ENCODE assay signal across 8 mouse cellular contexts in genomic region chr1:133423166-133423542, GRCm38 (mm10). TPM values are rescaled to one million over a fixed set of nuclear protein-coding genes. Genes with fewer than 3 reads are reported as not detected.
A peak's percentile ranks its signal among the peaks of the same experiment; 100 is the strongest.
DNase-seq lines count a peak whose midpoint lies in the region; ATAC-seq lines count a peak whose summit lies in the region.

No protein-coding gene starts in this region.

- H3K9me3 ChIP-seq in liver, embryonic 16.5 days (replicated peaks; ENCODE audit: control insufficient read depth, low read length): no peaks in the 10 kb centered on the region

- WGBS in liver, embryonic 16.5 days (ENCODE audit: insufficient replicate concordance): under 1% methylated on average over 31 of the region's 31 CpGs

- no peaks in the 10 kb centered on the region; the same call in none of the 2 replicates for H3K4me1 ChIP-seq in liver, embryonic 16.5 days (ENCODE audit: control insufficient read depth, low read depth, low read length)

- no peak overlapping the region for H3K27ac ChIP-seq in liver, embryonic 16.5 days (ENCODE audit: low read length)

- ATAC-seq in liver, embryonic 16.5 days (ENCODE audit: low read depth): no peak
- no peak for ATAC-seq in CD4-positive, CD25-positive, alpha-beta regulatory T cell, adult 4 months
- ATAC-seq in monocyte, adult 5-6 weeks (replicated peaks; ENCODE audit: insufficient number of reproducible peaks, low FRiP score, low TSS enrichment, poor library complexity, severe bottlenecking): no peak

- no peaks in the 10 kb centered on the region for H3K36me3 ChIP-seq in liver, embryonic 16.5 days (ENCODE audit: control insufficient read depth, insufficient read depth)

- H3K27me3 ChIP-seq in liver, embryonic 16.5 days (ENCODE audit: control insufficient read depth, insufficient read depth, low read depth, low read length): peaks cover 38% of the 10 kb centered on the region

- peak; percentile 58 for DNase-seq in embryo, embryonic 10.5 days (ENCODE audit: low spot score)
- DNase-seq in embryo, embryonic 9.5 days (ENCODE audit: extremely low spot score): no peak
- DNase-seq in Muller cell, postnatal 12 days (ENCODE audit: inconsistent ontology term): peak; percentile 42
- peak; percentile 30 for DNase-seq in heart, postnatal 4 days
- no peak for DNase-seq in frontal cortex, postnatal 10 days (ENCODE audit: low spot score in 2 of 2)

- peak overlapping the region; percentile 65 for H3K4me3 ChIP-seq in liver, embryonic 16.5 days (ENCODE audit: low read depth, low read length)

- H3K4me2 ChIP-seq in liver, embryonic 16.5 days (ENCODE audit: low read depth, low read length): peak overlapping the region; percentile 68

- peak overlapping the region; percentile 63 for H3K9ac ChIP-seq in liver, embryonic 16.5 days (ENCODE audit: low read depth, low read length)

RNA-seq across cellular contexts. Expression of gene Sox13, which starts 1.0 kb away (rescaled TPM):
- 10 to 100 TPM; 29.8 to 32.4 TPM for total RNA-seq in heart, postnatal 4 days (2021)
- 1.4 and 1.7 TPM in 2 replicates for polyA plus RNA-seq in liver, embryonic 16.5 days (2015; fragmentation: Nextera tagmentation; extraction: Ambion mirVana)
- not detected for polyA plus RNA-seq in CD4-positive, CD25-positive, alpha-beta regulatory T cell, adult 4 months (2017; shearing (Covaris generic))
- total RNA-seq in monocyte, adult 5-6 weeks (2017): not detected in 3 replicates

RNA-seq across cellular contexts. Expression of gene Etnk2, which starts 59.8 kb away (rescaled TPM):
- total RNA-seq in heart, postnatal 4 days (2021): under 1 TPM; 0.83 to 0.93 TPM
- polyA plus RNA-seq in liver, embryonic 16.5 days (2015; fragmentation: Nextera tagmentation; extraction: Ambion mirVana): 15.5 and 20.3 TPM in 2 replicates
- not detected for polyA plus RNA-seq in CD4-positive, CD25-positive, alpha-beta regulatory T cell, adult 4 months (2017; shearing (Covaris generic))
- 0.85 to 1.4 TPM in 2 of 3 replicates, not detected in the other for total RNA-seq in monocyte, adult 5-6 weeks (2017)

Comparison
In these comparisons a context has a peak if more than half of its experiments do, and no peak if none do; other contexts are left out.
1. DNase-seq: peak in embryo, embryonic 10.5 days (single experiment), Muller cell, postnatal 12 days (single experiment) and heart, postnatal 4 days (single experiment); none in embryo, embryonic 9.5 days (single experiment) and frontal cortex, postnatal 10 days (0 of 2).
2. RNA of gene Sox13, which starts 1.0 kb away (total RNA-seq): 29.8 to 32.4 TPM in heart, postnatal 4 days; not detected in monocyte, adult 5-6 weeks; every median in the first group is over 10 times any median in the second.